Mouse (Mus musculus) yolk sac, embryonic 10.5 days (tissue): Measurements from ENCODE around the gene Pno1.

Source experiments
- DNase-seq: peaks from one replicate; pipeline ENCODE4 v3.0.0-alpha.2; 2017; ENCODE audit warnings: low spot score

The Pno1 gene

DNA sequence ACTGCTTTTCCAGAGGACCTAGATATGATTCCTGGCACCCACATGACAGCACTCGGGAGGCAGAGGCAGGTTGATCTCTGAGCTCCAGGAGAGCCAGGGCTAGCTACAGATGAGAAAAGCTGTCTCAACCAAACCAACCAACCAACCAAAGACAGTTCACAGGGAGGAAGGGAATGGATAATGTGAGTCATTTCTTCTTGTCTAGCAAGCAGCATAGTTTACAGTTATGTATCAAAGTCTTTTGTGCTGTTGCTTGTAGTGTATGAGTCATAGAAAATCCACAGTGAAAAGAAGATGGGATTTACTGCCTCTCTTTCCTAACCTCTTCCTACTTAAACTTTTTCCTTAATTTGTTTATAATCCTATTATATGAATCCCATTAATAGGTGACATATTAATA is 34.7 kb downstream of the Pno1 start:
- no peak for DNase-seq

DNA sequence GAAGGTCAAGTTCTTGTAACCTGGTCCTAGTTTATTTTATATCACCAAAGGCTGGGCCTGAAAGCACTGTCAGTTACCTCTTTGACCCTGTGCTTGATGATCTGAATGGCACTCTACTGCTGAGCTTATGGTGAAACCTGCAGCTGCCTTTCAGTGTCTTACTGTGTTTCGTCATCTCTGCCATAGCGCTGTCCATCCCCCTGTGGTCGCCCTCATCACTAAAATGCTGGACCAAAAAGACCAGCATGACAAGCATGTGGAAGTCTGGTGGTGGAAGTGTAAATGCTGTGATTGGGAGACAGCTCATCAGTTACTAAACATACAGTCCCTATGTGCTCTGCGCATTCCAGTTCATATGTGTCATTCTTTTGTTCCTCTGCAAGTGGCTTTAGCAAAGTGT is 39.1 kb downstream of the Pno1 start:
- DNase-seq, result no peak

DNA sequence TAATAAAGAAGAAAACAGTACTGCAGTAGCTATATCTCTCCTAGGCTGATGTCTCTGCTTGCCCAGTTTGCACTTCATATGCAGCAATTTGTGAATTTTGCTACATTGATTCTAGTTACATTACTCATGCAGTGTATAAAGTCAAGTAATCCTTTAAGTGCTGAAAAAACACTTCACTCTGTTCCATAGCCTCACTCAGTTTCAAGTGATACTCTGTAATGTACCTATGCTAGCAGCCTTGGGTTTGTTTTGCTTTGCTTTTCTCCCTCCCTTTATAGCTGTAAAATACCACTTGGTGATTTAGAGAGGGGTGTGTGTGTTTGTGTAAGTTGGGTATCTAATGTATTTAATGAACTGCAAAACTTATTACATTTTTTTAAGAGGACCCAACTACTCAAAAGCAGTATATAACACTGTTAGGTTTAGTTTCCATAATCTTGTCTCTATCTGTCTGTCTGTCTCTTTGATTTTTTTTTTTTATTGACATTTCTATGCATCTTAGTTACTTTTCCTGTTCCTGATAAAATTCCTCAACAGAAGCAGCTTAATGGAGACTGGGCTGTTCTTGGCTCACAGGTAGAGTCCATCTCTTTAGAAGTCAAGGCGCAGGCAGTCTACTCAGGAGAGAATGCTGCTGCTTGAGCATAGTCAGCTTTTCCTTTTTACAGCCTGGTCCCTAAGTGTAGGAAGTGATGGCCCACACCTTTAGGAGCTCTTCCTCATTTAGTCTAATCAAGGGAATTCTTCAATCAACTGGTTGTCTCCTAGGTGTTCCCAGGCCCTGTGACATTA is 40.2 kb downstream of the Pno1 start:
- no peak for DNase-seq

DNA sequence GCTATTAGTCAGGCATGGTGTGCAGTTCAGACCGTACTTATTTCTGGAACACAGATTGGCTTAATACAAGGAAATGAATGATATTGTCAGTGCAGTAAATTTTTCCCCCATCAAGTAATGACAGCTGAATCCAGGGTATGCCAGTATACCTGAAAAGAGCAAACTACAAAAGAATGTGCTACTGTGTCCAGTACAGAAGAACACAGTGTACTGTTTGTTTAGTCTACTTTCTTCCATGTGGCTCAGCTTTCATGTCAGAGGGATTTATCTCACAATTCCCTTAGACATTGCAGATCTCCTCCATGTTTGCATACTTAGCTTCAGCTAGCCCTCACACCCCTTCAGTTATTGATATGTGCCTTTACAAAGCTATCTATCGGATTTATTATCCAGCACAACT is 42.1 kb downstream of the Pno1 start:
- DNase-seq, result no peak

DNA sequence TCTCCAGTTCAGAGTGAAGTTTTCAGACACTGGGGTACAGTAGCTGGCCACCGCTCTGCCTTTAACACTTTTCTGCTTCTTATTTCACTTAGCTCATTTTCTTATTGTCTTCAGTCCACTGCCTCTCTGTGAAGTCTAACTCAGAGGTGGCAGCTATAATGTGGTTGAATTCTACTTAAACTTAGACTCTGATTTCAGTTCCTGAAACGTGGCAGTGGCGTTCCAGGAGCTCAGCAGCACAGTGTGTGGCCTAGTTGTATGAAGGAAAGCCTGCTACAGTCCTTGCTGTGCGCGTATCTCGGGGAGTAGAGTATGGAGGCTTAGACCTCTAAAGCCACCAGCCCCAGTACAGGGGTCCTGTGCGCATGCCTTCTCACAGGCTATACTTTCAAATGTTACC is 44.7 kb downstream of the Pno1 start:
- no peak for DNase-seq

DNA sequence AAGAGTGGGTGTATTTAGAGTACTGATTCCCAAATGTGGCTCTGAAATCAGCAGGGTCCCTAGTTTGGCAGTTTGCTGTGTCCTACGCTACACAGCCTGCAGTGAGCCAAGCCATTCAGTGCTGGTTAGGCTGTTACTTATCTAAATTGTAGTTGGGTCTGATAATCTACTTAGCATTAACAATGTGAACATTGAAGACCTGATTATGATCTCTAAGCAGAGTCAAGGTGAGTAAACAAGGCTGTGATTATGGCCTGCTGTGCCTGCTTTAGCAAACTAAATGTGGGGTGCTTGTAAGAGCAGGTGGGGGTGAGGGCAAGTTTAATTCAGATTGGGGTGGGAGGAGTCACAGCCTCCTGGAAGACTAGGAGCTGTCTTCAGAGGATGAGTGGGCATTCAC is 47.4 kb downstream of the Pno1 start:
- DNase-seq, result no peak

DNA sequence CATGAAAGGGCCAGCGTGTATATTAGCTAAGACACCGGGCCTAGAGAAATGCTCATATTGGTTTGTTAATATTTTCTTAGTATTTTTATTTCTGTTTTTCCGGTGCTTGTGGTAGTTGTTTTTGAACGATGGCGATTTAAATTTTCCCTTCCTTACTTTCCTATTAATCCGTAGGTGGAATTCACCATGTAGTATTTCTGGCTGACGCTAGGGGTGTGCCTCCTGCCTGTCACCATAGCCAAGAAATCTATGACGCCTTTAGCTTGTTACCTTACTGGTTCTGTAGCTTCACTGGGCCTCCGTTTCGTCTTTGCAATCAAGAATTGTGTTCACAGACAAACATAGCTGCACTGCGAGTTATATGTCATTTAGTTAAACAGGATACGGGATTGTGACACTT is 51.1 kb downstream of the Pno1 start:
- DNase-seq, result peak; percentile 30

DNA sequence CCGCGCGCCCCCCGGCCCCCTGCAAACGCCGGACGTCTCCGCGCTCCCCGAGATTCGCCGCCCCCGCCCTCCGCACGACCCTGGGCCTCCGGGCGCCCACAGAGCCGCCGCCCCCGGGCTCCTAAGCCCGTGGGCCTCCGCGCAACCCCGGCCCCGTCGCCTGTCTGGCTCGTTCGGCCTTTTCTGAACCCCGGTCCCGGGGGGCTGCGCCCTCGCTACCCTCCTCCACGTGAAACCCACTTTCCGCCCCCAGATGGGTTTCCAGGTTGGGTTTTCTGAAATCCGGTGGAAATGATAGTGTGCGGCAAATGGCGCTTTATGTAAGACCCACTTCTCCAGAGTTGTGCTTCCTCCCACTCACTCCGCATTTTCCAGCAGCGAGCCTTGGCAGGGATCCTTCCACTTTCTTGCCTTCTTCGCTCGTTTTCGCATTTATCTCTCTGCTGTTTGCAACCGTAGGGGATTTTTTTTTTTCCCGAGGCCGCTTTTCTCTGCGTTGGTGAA is 51.6 kb downstream of the Pno1 start:
- DNase-seq, result peak; percentile 50

DNA sequence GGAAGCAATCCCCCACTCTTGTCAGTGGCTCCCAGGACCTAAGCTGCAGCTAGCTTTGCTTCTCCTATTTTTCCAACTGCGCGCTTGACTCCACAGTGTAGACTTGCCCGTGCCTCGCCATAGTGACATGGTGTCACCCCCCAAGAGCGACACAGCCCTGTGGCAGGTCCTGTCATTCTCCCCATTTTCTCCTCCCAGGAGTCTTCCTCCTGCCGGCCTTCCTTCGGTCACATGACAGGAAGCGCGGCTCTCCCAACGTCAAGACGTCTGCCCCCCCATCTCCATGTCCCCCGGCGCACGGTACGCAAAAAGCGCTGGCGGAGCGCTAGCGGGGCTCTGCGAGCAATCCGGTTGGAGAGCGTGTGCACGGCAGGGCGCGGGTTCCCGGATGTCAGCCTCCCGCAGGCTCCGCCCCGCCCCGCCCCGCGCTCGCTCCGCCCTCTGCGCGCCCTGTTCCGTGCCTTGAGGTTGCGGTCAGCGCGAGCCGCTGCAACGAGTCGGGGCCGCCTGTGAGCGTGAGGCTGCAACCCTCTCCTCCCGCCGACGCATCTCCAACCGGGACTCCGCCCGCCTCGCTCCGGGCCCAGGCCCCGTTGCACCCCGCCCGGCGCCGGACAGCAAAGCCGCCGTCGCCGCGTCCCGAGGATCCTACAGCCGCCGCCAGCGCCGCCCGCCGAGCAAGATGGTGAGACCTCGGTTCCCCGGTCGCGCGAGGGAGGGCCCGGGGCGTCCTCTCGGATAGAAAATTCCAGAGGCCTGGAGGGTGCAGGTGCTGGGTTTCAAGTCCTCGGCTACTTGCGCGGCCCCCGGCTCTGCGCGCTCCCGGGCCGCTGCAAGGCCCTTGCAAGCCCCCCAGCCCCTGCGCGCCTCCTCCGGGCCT is 52.3 kb downstream of the Pno1 start, which contains the start of gene Ppp3r1:
TSS of gene Ppp3r1 (plus strand) at position 406 of the 880 bp plus-strand sequence.
- DNase-seq, result peak; percentile 94
